Mouse (Mus musculus): ENCODE data around the gene Vezt. TPM values are rescaled to one million over a fixed set of nuclear protein-coding genes. Genes with fewer than 3 reads are reported as not detected.

Vezt gene
- polyA plus RNA-seq, 1 experiment from 2014 or later = 45.9 TPM

DNA sequence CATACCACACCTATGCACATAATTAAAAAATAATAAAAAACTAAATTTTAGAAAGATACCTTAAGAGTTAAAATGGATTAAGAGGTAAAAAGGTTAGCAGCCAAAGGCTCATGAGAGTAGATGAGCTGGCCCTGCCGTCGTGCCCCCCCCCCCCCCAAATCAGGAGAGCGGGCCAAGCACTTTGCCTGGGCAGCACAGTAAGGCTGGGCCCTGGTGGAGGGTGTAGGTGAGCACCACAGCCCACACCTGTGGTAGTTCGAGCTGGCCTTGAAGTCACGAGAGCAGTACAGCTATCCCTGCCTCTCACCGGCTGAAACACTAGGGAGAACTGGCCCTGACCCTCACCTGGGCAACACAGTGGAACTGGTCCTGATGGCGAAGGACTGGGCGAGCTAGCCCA, 10.5 kb downstream of the Vezt start:
- no peaks in the 10 kb centered on the region for H3K4me1 ChIP-seq (ENCODE audit: control insufficient read depth, insufficient read depth, low read length)
- H3K4me3 ChIP-seq (ENCODE audit: low read depth, low read length) = no peak overlapping the region
- H3K27me3 ChIP-seq (ENCODE audit: control insufficient read depth, insufficient read depth, low read length) = no peaks in the 10 kb centered on the region
- H3K27ac ChIP-seq (ENCODE audit: low read depth, low read length) = no peak overlapping the region
- ATAC-seq (ENCODE audit: low FRiP score) = no peak
- 97% methylated on average over 8 of the region's 8 CpGs for WGBS
- no peak overlapping the region for H3K4me2 ChIP-seq
- H3K36me3 ChIP-seq (ENCODE audit: control insufficient read depth, insufficient read depth, low read length) = no peaks in the 10 kb centered on the region
- no peaks in the 10 kb centered on the region for H3K9me3 ChIP-seq (ENCODE audit: control insufficient read depth, low read length)
- H3K9ac ChIP-seq (ENCODE audit: low read length) = no peak overlapping the region
- DNase-seq (ENCODE audit: low spot score, missing footprints) = no peak

DNA sequence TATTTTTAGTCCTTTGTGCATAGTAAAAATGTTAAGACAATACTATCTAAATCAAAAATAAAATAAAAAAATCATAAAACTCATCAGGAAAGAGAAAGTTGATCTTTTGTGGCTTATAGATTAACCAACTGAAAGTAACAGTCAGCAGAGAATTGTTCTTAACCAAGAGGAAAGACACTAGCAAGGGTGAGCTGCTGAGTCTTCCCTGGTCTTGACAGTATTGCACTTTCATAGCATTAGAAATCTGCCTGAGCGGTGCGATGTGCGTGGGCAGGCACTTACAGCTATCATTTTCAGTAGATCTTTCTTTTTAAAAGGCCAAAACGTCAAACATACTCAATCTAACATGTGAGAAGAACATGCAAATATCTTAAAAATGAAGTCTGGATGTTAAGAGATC, 14.6 kb downstream of the Vezt start:
- ATAC-seq (ENCODE audit: low FRiP score) (no peak), DNase-seq (ENCODE audit: low spot score, missing footprints) (no peak)
- 95% methylated on average over 4 of the region's 4 CpGs for WGBS

DNA sequence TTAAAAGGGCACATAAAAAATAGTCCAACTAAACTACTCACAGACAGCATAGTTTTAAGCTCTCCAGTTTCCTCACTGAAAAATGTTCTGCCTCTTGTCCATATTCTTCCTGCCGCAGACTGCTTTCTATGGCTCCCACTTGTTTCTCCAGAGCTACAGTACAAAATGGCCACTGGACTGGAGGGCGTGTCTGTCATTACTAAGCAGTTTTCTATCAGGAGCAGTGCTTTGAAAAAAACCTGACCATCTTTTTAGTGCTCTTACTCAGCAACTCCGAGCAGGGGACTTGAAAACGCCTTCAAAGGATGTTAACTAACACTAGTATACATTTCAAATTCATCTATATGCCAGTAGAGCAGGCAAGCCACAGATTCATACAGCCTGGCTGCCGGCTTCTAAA, 15.0 kb downstream of the Vezt start:
- ATAC-seq (ENCODE audit: low FRiP score) = no peak
- no peak overlapping the region for H3K9ac ChIP-seq (ENCODE audit: low read length)
- 89% methylated on average over 5 of the region's 5 CpGs for WGBS

More for the DNA sequence above, 14.6 kb downstream of the Vezt start:
- no peak overlapping the region for H3K4me2 ChIP-seq
- H3K27me3 ChIP-seq (ENCODE audit: control insufficient read depth, insufficient read depth, low read length) = no peaks in the 10 kb centered on the region
- H3K9me3 ChIP-seq (ENCODE audit: control insufficient read depth, low read length) = no peaks in the 10 kb centered on the region
- H3K4me1 ChIP-seq (ENCODE audit: control insufficient read depth, insufficient read depth, low read length) = no peaks in the 10 kb centered on the region
- no peak overlapping the region for H3K4me3 ChIP-seq (ENCODE audit: low read depth, low read length)
- H3K27ac ChIP-seq (ENCODE audit: low read depth, low read length) = no peak overlapping the region
- no peaks in the 10 kb centered on the region for H3K36me3 ChIP-seq (ENCODE audit: control insufficient read depth, insufficient read depth, low read length)
- H3K9ac ChIP-seq (ENCODE audit: low read length) = no peak overlapping the region

DNA sequence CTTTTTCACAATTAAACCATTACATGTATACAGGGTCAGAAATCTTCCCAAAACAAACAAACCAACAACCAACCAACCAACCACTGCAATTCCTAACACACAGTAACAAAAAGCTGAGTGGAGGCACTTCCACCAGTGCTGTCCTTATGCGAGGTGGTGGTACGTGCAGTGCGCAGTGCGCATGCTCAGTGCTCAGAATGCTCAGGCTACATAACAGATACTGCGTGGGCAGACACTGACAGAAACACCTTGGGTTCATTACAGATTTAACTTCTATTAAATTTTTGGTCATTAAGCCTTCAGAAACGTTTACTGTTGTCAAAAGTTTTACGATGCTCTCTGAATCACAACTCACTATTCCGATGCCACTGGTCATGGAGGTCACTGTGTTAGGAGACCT, 18.2 kb downstream of the Vezt start:
- Histone ChIP-seq H3K9me3 (ENCODE audit: control insufficient read depth, low read length) (no peaks in the 10 kb centered on the region), H3K9ac (ENCODE audit: low read length) (no peak overlapping the region), H3K4me3 (ENCODE audit: low read depth, low read length) (no peak overlapping the region), H3K4me2 (no peak overlapping the region), H3K4me1 (ENCODE audit: control insufficient read depth, insufficient read depth, low read length) (no peaks in the 10 kb centered on the region), H3K27ac (ENCODE audit: low read depth, low read length) (no peak overlapping the region), H3K27me3 (ENCODE audit: control insufficient read depth, insufficient read depth, low read length) (no peaks in the 10 kb centered on the region), H3K36me3 (ENCODE audit: control insufficient read depth, insufficient read depth, low read length) (no peaks in the 10 kb centered on the region)
- WGBS = 95% methylated on average over 8 of the region's 8 CpGs
- ATAC-seq (ENCODE audit: low FRiP score) = no peak
- no peak for DNase-seq (ENCODE audit: low spot score, missing footprints)

More for the DNA sequence above, 15.0 kb downstream of the Vezt start:
- Histone ChIP-seq H3K4me1 (ENCODE audit: control insufficient read depth, insufficient read depth, low read length) (no peaks in the 10 kb centered on the region), H3K4me2 (no peak overlapping the region), H3K4me3 (ENCODE audit: low read depth, low read length) (no peak overlapping the region), H3K27ac (ENCODE audit: low read depth, low read length) (no peak overlapping the region), H3K9me3 (ENCODE audit: control insufficient read depth, low read length) (no peaks in the 10 kb centered on the region), H3K36me3 (ENCODE audit: control insufficient read depth, insufficient read depth, low read length) (no peaks in the 10 kb centered on the region), H3K27me3 (ENCODE audit: control insufficient read depth, insufficient read depth, low read length) (no peaks in the 10 kb centered on the region)
- DNase-seq (ENCODE audit: low spot score, missing footprints) = no peak

DNA sequence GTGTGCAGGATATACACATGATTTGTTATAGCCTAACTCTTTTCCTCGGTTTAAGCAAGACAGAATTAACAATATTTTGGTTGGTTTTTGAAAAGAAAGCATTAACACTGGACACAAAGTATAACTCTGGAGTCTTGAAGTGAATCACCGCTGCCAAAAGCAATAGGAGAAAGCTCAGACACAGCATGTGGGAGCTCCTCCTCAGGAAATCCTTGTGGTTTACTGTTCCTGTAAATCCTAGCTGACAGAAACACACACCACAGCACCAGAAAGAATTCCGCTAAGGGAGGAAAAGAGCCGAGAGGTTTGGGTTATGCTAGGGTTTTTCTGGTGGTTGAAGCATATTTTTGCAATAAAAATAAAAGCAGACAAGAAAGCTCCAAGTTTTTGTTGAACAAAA, 21.4 kb downstream of the Vezt start:
- Histone ChIP-seq H3K36me3 (ENCODE audit: control insufficient read depth, insufficient read depth, low read length) (no peaks in the 10 kb centered on the region), H3K4me1 (ENCODE audit: control insufficient read depth, insufficient read depth, low read length) (no peaks in the 10 kb centered on the region), H3K9me3 (ENCODE audit: control insufficient read depth, low read length) (no peaks in the 10 kb centered on the region), H3K4me3 (ENCODE audit: low read depth, low read length) (no peak overlapping the region), H3K27ac (ENCODE audit: low read depth, low read length) (no peak overlapping the region), H3K9ac (ENCODE audit: low read length) (no peak overlapping the region), H3K27me3 (ENCODE audit: control insufficient read depth, insufficient read depth, low read length) (no peaks in the 10 kb centered on the region), H3K4me2 (no peak overlapping the region)
- ATAC-seq (ENCODE audit: low FRiP score) (no peak), DNase-seq (ENCODE audit: low spot score, missing footprints) (no peak)
- WGBS = 80% methylated on average over 4 of the region's 4 CpGs

DNA sequence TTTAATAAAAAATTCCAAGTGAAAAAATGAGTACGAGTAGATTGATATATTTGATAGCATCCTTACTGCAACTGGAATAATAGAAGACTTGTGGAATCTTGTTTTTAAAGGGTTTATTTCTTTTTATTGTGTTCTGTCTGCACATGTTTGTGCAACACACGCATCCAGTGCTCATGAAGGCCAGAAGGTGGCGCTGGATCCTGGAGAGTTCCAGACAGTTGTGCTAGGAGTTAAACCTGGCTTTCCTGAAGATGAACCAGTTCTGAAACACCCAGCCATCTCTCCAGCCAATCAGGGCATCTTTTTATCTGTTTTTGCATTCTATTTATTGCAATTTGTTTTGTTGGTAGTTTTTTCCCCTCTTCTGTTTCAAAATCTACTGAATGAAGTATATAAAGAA, 22.4 kb downstream of the Vezt start:
- Histone ChIP-seq H3K4me2 (no peak overlapping the region), H3K27ac (ENCODE audit: low read depth, low read length) (no peak overlapping the region), H3K27me3 (ENCODE audit: control insufficient read depth, insufficient read depth, low read length) (no peaks in the 10 kb centered on the region), H3K9me3 (ENCODE audit: control insufficient read depth, low read length) (no peaks in the 10 kb centered on the region), H3K36me3 (ENCODE audit: control insufficient read depth, insufficient read depth, low read length) (no peaks in the 10 kb centered on the region), H3K4me1 (ENCODE audit: control insufficient read depth, insufficient read depth, low read length) (no peaks in the 10 kb centered on the region), H3K9ac (ENCODE audit: low read length) (no peak overlapping the region), H3K4me3 (ENCODE audit: low read depth, low read length) (no peak overlapping the region)
- DNase-seq (ENCODE audit: low spot score, missing footprints) = peak; percentile 86
- ATAC-seq (ENCODE audit: low FRiP score) = no peak
- WGBS = 48% methylated on average over 3 of the region's 3 CpGs

DNA sequence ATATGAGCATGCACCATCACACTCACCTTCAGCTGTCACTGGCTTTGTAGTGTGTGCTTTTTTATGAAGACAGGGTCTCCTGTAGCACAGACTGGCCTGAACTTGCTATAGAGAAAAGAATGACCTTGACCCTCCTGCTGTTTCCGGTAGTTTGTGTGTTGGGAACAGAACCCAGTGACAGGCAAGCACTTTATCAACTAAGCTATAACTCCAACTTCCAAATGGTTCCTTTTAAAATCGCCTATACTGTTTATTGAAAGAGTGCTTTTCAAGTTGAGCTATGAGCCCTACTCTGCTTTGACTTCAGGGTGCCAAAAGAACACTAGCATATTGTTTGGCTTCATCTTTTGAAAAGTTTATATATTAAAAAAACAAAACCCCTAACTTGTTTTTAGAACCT, 24.6 kb downstream of the Vezt start:
- no peak overlapping the region for H3K4me2 ChIP-seq
- ATAC-seq (ENCODE audit: low FRiP score) (no peak), DNase-seq (ENCODE audit: low spot score, missing footprints) (no peak)
- 72% methylated on average over 2 of the region's 2 CpGs for WGBS
- no peaks in the 10 kb centered on the region for H3K27me3 ChIP-seq (ENCODE audit: control insufficient read depth, insufficient read depth, low read length)
- H3K36me3 ChIP-seq (ENCODE audit: control insufficient read depth, insufficient read depth, low read length) = no peaks in the 10 kb centered on the region
- H3K4me1 ChIP-seq (ENCODE audit: control insufficient read depth, insufficient read depth, low read length) = no peaks in the 10 kb centered on the region
- no peak overlapping the region for H3K4me3 ChIP-seq (ENCODE audit: low read depth, low read length)
- H3K27ac ChIP-seq (ENCODE audit: low read depth, low read length) = no peak overlapping the region
- no peak overlapping the region for H3K9ac ChIP-seq (ENCODE audit: low read length)
- no peaks in the 10 kb centered on the region for H3K9me3 ChIP-seq (ENCODE audit: control insufficient read depth, low read length)

DNA sequence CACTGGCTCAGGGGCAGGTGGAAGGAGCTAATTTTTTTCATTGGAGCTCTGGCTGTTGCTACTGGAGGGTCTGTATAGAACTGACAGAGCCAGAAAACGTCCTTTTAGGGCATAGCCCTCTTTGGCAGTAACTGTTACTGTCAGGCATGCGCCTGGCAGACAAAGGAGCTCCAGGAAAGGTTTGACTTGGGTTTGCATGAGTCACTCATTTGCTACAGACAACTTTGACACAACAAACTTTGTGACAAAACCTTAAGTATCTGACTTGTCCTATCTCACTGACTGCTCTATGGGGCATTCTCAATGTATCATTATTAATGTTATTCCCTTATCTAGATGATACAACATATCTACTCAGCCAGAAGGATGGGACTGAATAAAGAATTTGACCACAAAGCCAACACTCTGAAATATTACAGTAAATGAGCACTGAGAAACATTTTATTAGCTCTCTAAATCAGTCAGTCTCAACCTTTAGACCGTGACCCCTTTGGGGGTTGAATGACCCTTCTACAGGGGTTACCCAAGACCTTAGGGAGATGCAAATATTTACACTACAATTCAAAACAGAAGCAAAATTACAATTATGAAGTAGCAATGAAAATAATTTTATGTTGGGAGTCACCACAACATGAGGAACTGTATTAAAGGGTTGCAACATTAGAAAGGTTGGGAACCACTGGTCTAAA, 25.5 kb downstream of the Vezt start:
- WGBS = 85% methylated on average over 3 of the region's 3 CpGs
- Histone ChIP-seq H3K9ac (ENCODE audit: low read length) (no peak overlapping the region), H3K4me3 (ENCODE audit: low read depth, low read length) (no peak overlapping the region), H3K9me3 (ENCODE audit: control insufficient read depth, low read length) (no peaks in the 10 kb centered on the region), H3K4me1 (ENCODE audit: control insufficient read depth, insufficient read depth, low read length) (no peaks in the 10 kb centered on the region), H3K4me2 (no peak overlapping the region), H3K27me3 (ENCODE audit: control insufficient read depth, insufficient read depth, low read length) (no peaks in the 10 kb centered on the region), H3K36me3 (ENCODE audit: control insufficient read depth, insufficient read depth, low read length) (no peaks in the 10 kb centered on the region; the same call in 1 of the 2 replicates), H3K27ac (ENCODE audit: low read depth, low read length) (no peak overlapping the region)
- no peak for ATAC-seq (ENCODE audit: low FRiP score)
- DNase-seq (ENCODE audit: low spot score, missing footprints) = no peak

DNA sequence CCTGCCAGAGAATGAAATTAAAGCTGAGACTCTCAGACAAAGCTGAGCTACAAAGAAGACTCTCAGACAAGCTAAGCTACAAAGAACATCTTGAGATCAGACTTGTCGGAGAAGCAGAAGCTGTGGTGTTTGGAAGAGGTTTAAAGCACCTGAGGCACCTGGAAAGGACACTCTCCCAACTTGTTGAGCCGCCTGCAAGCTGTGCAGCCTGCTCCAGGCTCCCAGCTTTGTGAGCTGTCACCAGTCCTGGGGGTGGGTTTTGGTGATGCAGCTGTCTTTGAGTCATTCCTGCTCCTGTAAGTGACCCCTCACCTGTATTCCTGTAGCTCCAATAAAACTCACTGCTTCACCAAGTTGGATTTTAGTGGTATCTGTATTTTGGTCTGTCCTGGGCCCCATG, 27.3 kb downstream of the Vezt start:
- no peak for ATAC-seq (ENCODE audit: low FRiP score)
- Histone ChIP-seq H3K4me3 (ENCODE audit: low read depth, low read length) (no peak overlapping the region), H3K9ac (ENCODE audit: low read length) (no peak overlapping the region), H3K9me3 (ENCODE audit: control insufficient read depth, low read length) (no peaks in the 10 kb centered on the region), H3K27me3 (ENCODE audit: control insufficient read depth, insufficient read depth, low read length) (no peaks in the 10 kb centered on the region), H3K27ac (ENCODE audit: low read depth, low read length) (no peak overlapping the region), H3K4me2 (no peak overlapping the region), H3K36me3 (ENCODE audit: control insufficient read depth, insufficient read depth, low read length) (no peaks in the 10 kb centered on the region; the same call in 1 of the 2 replicates), H3K4me1 (ENCODE audit: control insufficient read depth, insufficient read depth, low read length) (no peaks in the 10 kb centered on the region)
- DNase-seq (ENCODE audit: low spot score, missing footprints) = no peak
- 88% methylated on average over 2 of the region's 2 CpGs for WGBS

Data from midbrain, embryonic 11.5 days (tissue).